Mouse (Mus musculus) hindbrain, embryonic 15.5 days (tissue): Measurements from ENCODE around the gene Wdfy2. TPM values are rescaled to one million over a fixed set of nuclear protein-coding genes. Genes with fewer than 3 reads are reported as not detected.
A peak's percentile ranks its signal among the peaks of the same experiment; 100 is the strongest.
"Not testable (repeated sequence)": the region's sequence is repeated elsewhere in the genome, so short reads cannot be mapped to it uniquely, and the experiment has no call there.

ENCODE experiments used
- ATAC-seq: fragments of 200-750 bp; cut with Nextera tagmentation; 2 replicates; pipeline ENCODE4 v1.8.0; 2017; ENCODE audit warnings: low read depth, moderate number of reproducible peaks, moderate TSS enrichment; ENCODE audit not compliant: low FRiP score
- H3K27ac ChIP-seq: fragments of 300-500 bp; sonication (generic); replicated peaks from 2 replicates; pipeline ENCODE4 v1.5.1; 2015; ENCODE audit warnings: mild to moderate bottlenecking, inconsistent platforms
- H3K27me3 ChIP-seq: fragments of 300-500 bp; sonication (generic); 2 replicates; pipeline ENCODE4 v1.6.1; 2015; ENCODE audit warnings: control low read depth, inconsistent platforms
- H3K36me3 ChIP-seq: fragments of 300-500 bp; sonication (generic); 2 replicates; pipeline ENCODE4 v1.6.1; 2015; ENCODE audit warnings: control low read depth, inconsistent platforms
- H3K4me1 ChIP-seq: fragments of 300-500 bp; sonication (generic); replicated peaks from 2 replicates; pipeline ENCODE4 v1.6.1; 2015; ENCODE audit warnings: control low read depth, inconsistent platforms
- H3K4me2 ChIP-seq: fragments of 300-500 bp; sonication (generic); 2 replicates; pipeline ENCODE4 v1.6.1; 2015; ENCODE audit warnings: moderate library complexity, mild to moderate bottlenecking, inconsistent platforms
- H3K4me3 ChIP-seq: fragments of 300-500 bp; sonication (generic); 2 replicates; pipeline ENCODE4 v1.5.1; 2015; ENCODE audit warnings: mild to moderate bottlenecking, inconsistent platforms
- H3K9ac ChIP-seq: fragments of 300-500 bp; sonication (generic); 2 replicates; pipeline ENCODE4 v1.6.1; 2015; ENCODE audit warnings: inconsistent platforms
- H3K9me3 ChIP-seq: fragments of 300-500 bp; sonication (generic); 2 replicates; pipeline ENCODE4 v1.6.1; 2016; ENCODE audit warnings: control low read depth, inconsistent platforms
- WGBS: fragments of 180-500 bp; shearing (Covaris S2); methylation state at CpG from one replicate; pipeline ENCODE4 v1.1.7; 2015; 5-methylcytosine and 5-hydroxymethylcytosine counted together
- polyA plus RNA-seq: library from polyadenylated mRNA; unstranded; fragments of >200 nt; fragmentation: Nextera tagmentation; extraction: Ambion mirVana; gene quantifications from 2 replicates; pipeline ENCODE4 v1.2.1, GENCODE M21; 2015

Wdfy2 gene
- polyA plus RNA-seq, 1 experiment from 2014 or later = 8.1 TPM

- Histone ChIP-seq H3K9ac (no peak overlapping the region), H3K4me1 (peaks cover 28% of the 10 kb centered on the region), H3K36me3 (no peaks in the 10 kb centered on the region), H3K27me3 (no peaks in the 10 kb centered on the region), H3K27ac (no peak overlapping the region), H3K9me3 (no peaks in the 10 kb centered on the region), H3K4me2 (no peak overlapping the region), H3K4me3 (no peak overlapping the region)
- WGBS = 72% methylated on average over 5 of the region's 5 CpGs
- no peak for ATAC-seq
These were observed 46.7 kb downstream of the Wdfy2 start for GRCm38 (mm10) chr14:62884171-62884570.

GRCm38 (mm10) chr14:62884639-62885038, 47.2 kb downstream of the Wdfy2 start:
- no peaks in the 10 kb centered on the region for H3K9me3 ChIP-seq
- ATAC-seq = 0 out of 2 replicates have a peak, but pooled peaks have one; percentile 9
- H3K9ac ChIP-seq = no peak overlapping the region
- no peaks in the 10 kb centered on the region for H3K36me3 ChIP-seq
- no peaks in the 10 kb centered on the region for H3K27me3 ChIP-seq
- H3K4me3 ChIP-seq = no peak overlapping the region
- H3K4me2 ChIP-seq = no peak overlapping the region
- H3K27ac ChIP-seq = no peak overlapping the region
- peaks cover 23% of the 10 kb centered on the region for H3K4me1 ChIP-seq
- WGBS = 100% methylated on average over 1 of the region's 1 CpGs

GRCm38 (mm10) chr14:62885146-62885545, 47.7 kb downstream of the Wdfy2 start:
- Histone ChIP-seq H3K9ac (no peak overlapping the region), H3K4me3 (no peak overlapping the region), H3K9me3 (no peaks in the 10 kb centered on the region), H3K4me2 (no peak overlapping the region), H3K27me3 (no peaks in the 10 kb centered on the region), H3K27ac (no peak overlapping the region), H3K4me1 (peaks cover 18% of the 10 kb centered on the region), H3K36me3 (no peaks in the 10 kb centered on the region)
- ATAC-seq = peak; percentile 42; the same call in 1 of the 2 replicates
- WGBS = 88% methylated on average over 2 of the region's 2 CpGs

GRCm38 (mm10) chr14:62891401-62891800, 53.9 kb downstream of the Wdfy2 start:
- no peak for ATAC-seq
- Histone ChIP-seq H3K4me1 (no peaks in the 10 kb centered on the region), H3K27ac (no peak overlapping the region), H3K9me3 (no peaks in the 10 kb centered on the region), H3K4me2 (no peak overlapping the region), H3K9ac (no peak overlapping the region), H3K27me3 (no peaks in the 10 kb centered on the region), H3K36me3 (no peaks in the 10 kb centered on the region), H3K4me3 (no peak overlapping the region)
- WGBS = 88% methylated on average over 3 of the region's 3 CpGs

GRCm38 (mm10) chr14:62892771-62893641, 55.5 kb downstream of the Wdfy2 start:
- 85% methylated on average over 8 of the region's 8 CpGs for WGBS
- no peaks in the 10 kb centered on the region for H3K27me3 ChIP-seq

GRCm38 (mm10) chr14:62893642-62894180, 56.2 kb downstream of the Wdfy2 start:
- H3K27me3 ChIP-seq, H3K9ac ChIP-seq, H3K27ac ChIP-seq, H3K4me1 ChIP-seq, H3K36me3 ChIP-seq, H3K9me3 ChIP-seq, H3K4me3 ChIP-seq, H3K4me2 ChIP-seq, ATAC-seq: not testable (repeated sequence)
- 70% methylated on average over 5 of the region's 5 CpGs for WGBS

More at GRCm38 (mm10) chr14:62892771-62893641, 55.5 kb downstream of the Wdfy2 start:
- no peak overlapping the region for H3K4me2 ChIP-seq
- no peak overlapping the region for H3K9ac ChIP-seq
- H3K36me3 ChIP-seq = no peaks in the 10 kb centered on the region
- no peaks in the 10 kb centered on the region for H3K9me3 ChIP-seq
- H3K27ac ChIP-seq = no peak overlapping the region
- no peak for ATAC-seq
- H3K4me1 ChIP-seq = no peaks in the 10 kb centered on the region
- no peak overlapping the region for H3K4me3 ChIP-seq

GRCm38 (mm10) chr14:62894924-62895840, 57.7 kb downstream of the Wdfy2 start:
- H3K4me1 ChIP-seq = no peaks in the 10 kb centered on the region
- no peak overlapping the region for H3K9ac ChIP-seq
- no peaks in the 10 kb centered on the region for H3K36me3 ChIP-seq
- no peak overlapping the region for H3K4me3 ChIP-seq
- 92% methylated on average over 8 of the region's 8 CpGs for WGBS
- H3K27ac ChIP-seq = no peak overlapping the region
- no peak overlapping the region for H3K4me2 ChIP-seq
- no peaks in the 10 kb centered on the region for H3K9me3 ChIP-seq
- no peak for ATAC-seq
- no peaks in the 10 kb centered on the region for H3K27me3 ChIP-seq

GRCm38 (mm10) chr14:62898061-62898460, 60.6 kb downstream of the Wdfy2 start:
- Histone ChIP-seq H3K4me3 (no peak overlapping the region), H3K27ac (no peak overlapping the region), H3K27me3 (no peaks in the 10 kb centered on the region), H3K9ac (no peak overlapping the region), H3K4me2 (no peak overlapping the region), H3K9me3 (no peaks in the 10 kb centered on the region), H3K4me1 (no peaks in the 10 kb centered on the region), H3K36me3 (no peaks in the 10 kb centered on the region)
- ATAC-seq = no peak
- WGBS = 79% methylated on average over 6 of the region's 6 CpGs

- no peaks in the 10 kb centered on the region; the same call in 1 of the 2 replicates for H3K36me3 ChIP-seq
- H3K4me2 ChIP-seq = no peak overlapping the region
- 98% methylated on average over 2 of the region's 2 CpGs for WGBS
- no peaks in the 10 kb centered on the region; the same call in 1 of the 2 replicates for H3K4me1 ChIP-seq
- ATAC-seq = no peak
- H3K4me3 ChIP-seq = no peak overlapping the region
- no peak overlapping the region for H3K27ac ChIP-seq
- H3K9ac ChIP-seq = no peak overlapping the region
- H3K27me3 ChIP-seq = no peaks in the 10 kb centered on the region
- H3K9me3 ChIP-seq = no peaks in the 10 kb centered on the region
These were observed 70.4 kb downstream of the Wdfy2 start for GRCm38 (mm10) chr14:62907888-62908287.

GRCm38 (mm10) chr14:62908550-62908949, 71.1 kb downstream of the Wdfy2 start:
- Histone ChIP-seq H3K4me3 (no peak overlapping the region), H3K27me3 (no peaks in the 10 kb centered on the region), H3K9ac (no peak overlapping the region), H3K36me3 (no peaks in the 10 kb centered on the region; the same call in 1 of the 2 replicates), H3K4me1 (no peaks in the 10 kb centered on the region; the same call in 1 of the 2 replicates), H3K9me3 (no peaks in the 10 kb centered on the region), H3K4me2 (no peak overlapping the region), H3K27ac (no peak overlapping the region)
- WGBS = 77% methylated on average over 5 of the region's 5 CpGs
- no peak for ATAC-seq

- 67% methylated on average over 4 of the region's 4 CpGs for WGBS
- Histone ChIP-seq H3K36me3 (no peaks in the 10 kb centered on the region), H3K9ac (no peak overlapping the region), H3K9me3 (no peaks in the 10 kb centered on the region), H3K4me1 (no peaks in the 10 kb centered on the region; the same call in 1 of the 2 replicates), H3K4me2 (no peak overlapping the region), H3K4me3 (no peak overlapping the region), H3K27me3 (no peaks in the 10 kb centered on the region), H3K27ac (no peak overlapping the region)
- no peak for ATAC-seq
These were observed 73.4 kb downstream of the Wdfy2 start for GRCm38 (mm10) chr14:62910859-62911258.
